Comparison of ENCODE assay signal across 18 mouse cellular contexts in genomic region chr5:37520441-37520840, GRCm38 (mm10).
DNase-seq lines count a peak whose midpoint lies in the region; ATAC-seq and TF ChIP-seq lines count a peak whose summit lies in the region.
"Had no signal": no experiment of that assay in that cellular context is flagged by ENCODE, and none has a peak within 500 bp of the region (broad histone marks: within the 10 kb centered on the region; RNA-seq: fewer than 3 reads in every experiment).

No protein-coding gene starts in this region.

- no peak overlapping the region for H3K9ac ChIP-seq in heart, postnatal 0 days (replicated peaks; ENCODE audit: low read depth, low read length)
- H3K9ac ChIP-seq in liver, adult 2 months (ENCODE audit: low read depth, low read length) = no peak overlapping the region
- no peak overlapping the region for H3K9ac ChIP-seq in lung, postnatal 0 days (replicated peaks; ENCODE audit: low read depth)
- H3K9ac ChIP-seq: embryonic facial prominence, embryonic 12.5 days; heart, embryonic 15.5 days; hindbrain, embryonic 13.5 days; liver, embryonic 14.5 days had no signal

- ATAC-seq in heart, postnatal 0 days (ENCODE audit: insufficient read depth, low read depth) = peak; percentile 77
- peak; percentile 35; the same call in 1 of the 2 replicates for ATAC-seq in lung, postnatal 0 days
- ATAC-seq: forebrain, embryonic 16.5 days had no signal

- TF ChIP-seq EP300 in heart, postnatal 0 days (IDR thresholded peaks at IDR 0.05; ENCODE audit: low read depth) = no peak
- TF ChIP-seq EP300 in lung, postnatal 0 days (IDR thresholded peaks at IDR 0.05) = no peak

- H3K27ac ChIP-seq in heart, postnatal 0 days (ENCODE audit: low read depth) = no peak overlapping the region
- no peak overlapping the region for H3K27ac ChIP-seq in liver, adult 2 months (replicated peaks; ENCODE audit: insufficient read depth, low read depth, low read length)
- H3K27ac ChIP-seq in lung, postnatal 0 days (ENCODE audit: low read length) = no peak overlapping the region
- H3K27ac ChIP-seq in left cerebral cortex, adult 2 months = no peak overlapping the region
- H3K27ac ChIP-seq: embryonic facial prominence, embryonic 12.5 days; heart, embryonic 15.5 days; hindbrain, embryonic 13.5 days; liver, embryonic 14.5 days; midbrain, embryonic 10.5 days had no signal

- no peaks in the 10 kb centered on the region for H3K79me2 ChIP-seq in liver, adult 2 months (ENCODE audit: control insufficient read depth, insufficient read depth, low read length)

- peak; percentile 60 for DNase-seq in heart, postnatal 0 days (ENCODE audit: low spot score)
- no peak for DNase-seq in heart, adult 8-10 months (ENCODE audit: low spot score)
- DNase-seq in liver, adult 2 months (ENCODE audit: extremely low read depth, low read depth, low spot score) = peak; percentile 54
- DNase-seq in liver (no peak), adipocyte (ENCODE audit: low spot score) (peak; percentile 8)
- peak; percentile 24 for DNase-seq in lung, postnatal 0 days (ENCODE audit: low spot score)
- DNase-seq in left cerebral cortex, adult 2 months (ENCODE audit: extremely low spot score in 1 of 2, low spot score in 2 of 2) = no peak
- DNase-seq: cerebellum, adult 9-10 months; layer of hippocampus, postnatal 36 days; left cerebral cortex, postnatal 4 days; right cerebral cortex, adult 18-20 months; thymus, adult 2 months had no signal

- no peak for TF ChIP-seq POLR2A in liver, adult 2 months (IDR thresholded peaks at IDR 0.05; ENCODE audit: extremely low read depth, insufficient read depth, low read length)

- WGBS in heart, postnatal 0 days = 29% methylated on average over 3 of the region's 3 CpGs
- WGBS in liver, adult 2 months = 40% methylated on average over 3 of the region's 3 CpGs
- WGBS in lung, postnatal 0 days = 36% methylated on average over 3 of the region's 3 CpGs

- no peak for TF ChIP-seq CTCF in heart, postnatal 0 days (IDR thresholded peaks at IDR 0.05; ENCODE audit: low read depth)
- TF ChIP-seq CTCF in liver, adult 2 months (IDR thresholded peaks at IDR 0.05; ENCODE audit: low read depth, low read length) = no peak
- TF ChIP-seq CTCF in lung, postnatal 0 days (IDR thresholded peaks at IDR 0.05) = no peak
- TF ChIP-seq CTCF in left cerebral cortex, adult 2 months (IDR thresholded peaks at IDR 0.05) = no peak

- H3K4me1 ChIP-seq in heart, postnatal 0 days (ENCODE audit: control insufficient read depth, insufficient read depth) = no peaks in the 10 kb centered on the region
- no peaks in the 10 kb centered on the region for H3K4me1 ChIP-seq in liver, adult 2 months (ENCODE audit: control insufficient read depth, insufficient read depth, low read length)
- H3K4me1 ChIP-seq in lung, postnatal 0 days (ENCODE audit: insufficient read depth, low read depth, low read length) = no peaks in the 10 kb centered on the region
- H3K4me1 ChIP-seq: embryonic facial prominence, embryonic 12.5 days; heart, embryonic 15.5 days; hindbrain, embryonic 13.5 days; midbrain, embryonic 10.5 days had no signal

- H3K4me3 ChIP-seq in heart, postnatal 0 days (ENCODE audit: low read depth, low read length) = no peak overlapping the region
- H3K4me3 ChIP-seq in liver, adult 2 months (ENCODE audit: insufficient read depth, low read depth, low read length) = no peak overlapping the region
- H3K4me3 ChIP-seq in lung, postnatal 0 days (ENCODE audit: low read depth, low read length) = no peak overlapping the region
- no peak overlapping the region for H3K4me3 ChIP-seq in left cerebral cortex, adult 2 months
- H3K4me3 ChIP-seq: embryonic facial prominence, embryonic 12.5 days; heart, embryonic 15.5 days; hindbrain, embryonic 13.5 days; midbrain, embryonic 10.5 days had no signal

- no peak overlapping the region for H3K4me2 ChIP-seq in heart, postnatal 0 days (ENCODE audit: low read depth, low read length)
- H3K4me2 ChIP-seq in lung, postnatal 0 days (replicated peaks; ENCODE audit: low read depth, low read length) = no peak overlapping the region
- H3K4me2 ChIP-seq: embryonic facial prominence, embryonic 12.5 days; heart, embryonic 15.5 days; hindbrain, embryonic 13.5 days had no signal

- intact Hi-C loops in left cerebral cortex, adult 2 months (cut with DNase I) = no loop called here

- no peaks in the 10 kb centered on the region for H3K36me3 ChIP-seq in heart, postnatal 0 days (replicated peaks; ENCODE audit: control insufficient read depth, insufficient read depth, low read length)
- H3K36me3 ChIP-seq in liver, adult 2 months (ENCODE audit: control insufficient read depth, insufficient read depth, low read length) = no peaks in the 10 kb centered on the region
- H3K36me3 ChIP-seq in lung, postnatal 0 days (ENCODE audit: insufficient read depth, low read length) = no peaks in the 10 kb centered on the region
- H3K36me3 ChIP-seq: embryonic facial prominence, embryonic 12.5 days; heart, embryonic 15.5 days; hindbrain, embryonic 13.5 days; midbrain, embryonic 10.5 days had no signal

- no peaks in the 10 kb centered on the region for H3K9me3 ChIP-seq in heart, postnatal 0 days (replicated peaks; ENCODE audit: control insufficient read depth, low read length)
- no peaks in the 10 kb centered on the region for H3K9me3 ChIP-seq in lung, postnatal 0 days (ENCODE audit: low read length)
- H3K9me3 ChIP-seq: embryonic facial prominence, embryonic 12.5 days; heart, embryonic 15.5 days; hindbrain, embryonic 13.5 days; midbrain, embryonic 10.5 days had no signal

- H3K27me3 ChIP-seq in heart, postnatal 0 days (ENCODE audit: control insufficient read depth, insufficient read depth, low read length) = no peaks in the 10 kb centered on the region
- no peaks in the 10 kb centered on the region for H3K27me3 ChIP-seq in liver, adult 2 months (ENCODE audit: control insufficient read depth, insufficient read depth, low read length)
- no peaks in the 10 kb centered on the region for H3K27me3 ChIP-seq in lung, postnatal 0 days (replicated peaks; ENCODE audit: insufficient read depth, low read length)
- H3K27me3 ChIP-seq: embryonic facial prominence, embryonic 12.5 days; heart, embryonic 15.5 days; hindbrain, embryonic 13.5 days had no signal

Comparison
In these comparisons a context has a peak if more than half of its experiments do, and no peak if none do; other contexts are left out.
1. DNase-seq: peak in heart, postnatal 0 days (single experiment), liver, adult 2 months (single experiment), adipocyte (single experiment) and lung, postnatal 0 days (single experiment); none in heart, adult 8-10 months (single experiment), liver (single experiment) and left cerebral cortex, adult 2 months (0 of 2).